Mouse (Mus musculus): Measurements from ENCODE around the gene Tnip2.

DNA sequence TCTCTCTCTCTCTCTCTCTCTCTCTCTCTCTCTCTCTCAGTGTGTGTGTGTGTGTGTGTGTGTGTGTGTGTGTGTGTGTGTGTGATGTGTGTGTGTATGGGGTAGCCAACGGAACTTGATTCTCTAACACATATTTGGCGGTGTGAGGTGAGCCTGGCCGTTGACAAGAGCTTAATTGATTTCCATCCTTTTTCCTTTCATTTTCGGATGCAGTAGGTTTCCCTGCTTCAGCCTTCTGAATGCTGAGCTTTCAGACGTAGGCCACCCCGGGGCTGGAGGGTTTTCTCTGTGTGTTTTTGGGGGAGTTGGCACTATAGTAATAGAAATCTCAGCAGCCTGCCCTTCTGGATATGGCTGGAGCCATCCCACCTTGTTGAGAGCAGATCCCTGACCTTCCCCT, 36.5 kb upstream of the Tnip2 start:
- TF ChIP-seq GATA1 (IDR thresholded peaks at IDR 0.05; ENCODE audit: low read length): no peak
- TF ChIP-seq TAL1 (IDR thresholded peaks at IDR 0.05; ENCODE audit: low read length): no peak
